Mouse (Mus musculus): ENCODE results near the gene Olfr373. TPM values are rescaled to one million over a fixed set of nuclear protein-coding genes. Genes with fewer than 3 reads are reported as not detected.

Gene Olfr373
- polyA plus RNA-seq, 1 experiment from 2014 or later, result not detected

GRCm38 (mm10) chr8:72149056-72149455 is 66.1 kb downstream of the Olfr373 start:
- 100% methylated on average over 1 of the region's 1 CpGs for WGBS
- no peak overlapping the region for H3K9ac ChIP-seq (ENCODE audit: low read length)
- peak; percentile 80 for DNase-seq (ENCODE audit: low spot score, missing footprints)

DNA sequence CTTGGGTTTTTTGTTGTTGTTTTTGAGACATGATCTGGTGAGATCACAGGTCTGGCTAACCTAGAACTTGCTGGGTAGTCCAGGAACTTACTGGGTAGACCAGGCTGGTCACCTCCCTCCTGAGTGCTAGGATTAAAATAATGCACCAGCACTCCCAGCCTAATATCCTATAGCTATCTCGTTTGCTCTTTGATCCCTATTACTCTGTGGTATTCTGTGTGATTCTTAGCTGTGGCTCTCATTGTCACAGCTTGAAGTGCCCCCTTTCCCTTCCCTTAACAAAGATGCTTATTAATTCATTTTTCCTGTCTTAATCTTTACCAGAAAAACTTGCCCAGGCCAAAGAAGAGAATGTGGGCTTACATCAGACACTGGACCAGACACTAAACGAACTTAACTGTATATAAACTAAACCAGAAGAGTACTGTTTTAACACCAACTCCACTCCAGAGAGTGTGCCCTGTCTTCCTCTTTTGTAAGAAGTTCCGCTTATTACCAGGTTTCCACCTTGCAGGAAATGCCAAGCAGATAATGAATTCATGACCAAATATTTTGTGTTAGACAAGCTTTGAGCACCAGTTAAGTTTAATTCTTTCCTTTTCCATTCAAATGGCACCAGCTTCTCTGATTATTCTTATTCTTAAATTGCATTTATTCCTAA is 68.6 kb downstream of the Olfr373 start:
- Histone ChIP-seq H3K36me3 (ENCODE audit: control insufficient read depth, insufficient read depth, low read length) (peaks cover 19% of the 10 kb centered on the region), H3K4me2 (no peak overlapping the region), H3K4me3 (ENCODE audit: low read depth, low read length) (no peak overlapping the region), H3K9me3 (ENCODE audit: control insufficient read depth, low read length) (no peaks in the 10 kb centered on the region), H3K4me1 (ENCODE audit: control insufficient read depth, insufficient read depth, low read length) (no peaks in the 10 kb centered on the region), H3K9ac (ENCODE audit: low read length) (no peak overlapping the region), H3K27me3 (ENCODE audit: control insufficient read depth, insufficient read depth, low read length) (no peaks in the 10 kb centered on the region), H3K27ac (ENCODE audit: low read depth, low read length) (no peak overlapping the region)
- 86% methylated on average over 3 of the region's 3 CpGs for WGBS
- peak; percentile 78 for DNase-seq (ENCODE audit: low spot score, missing footprints)
- no peak for ATAC-seq (ENCODE audit: low FRiP score)

More at GRCm38 (mm10) chr8:72149056-72149455, 66.1 kb downstream of the Olfr373 start:
- no peak overlapping the region for H3K27ac ChIP-seq (ENCODE audit: low read depth, low read length)
- no peak overlapping the region for H3K4me2 ChIP-seq
- H3K36me3 ChIP-seq (ENCODE audit: control insufficient read depth, insufficient read depth, low read length), result peaks cover 26% of the 10 kb centered on the region
- no peaks in the 10 kb centered on the region for H3K9me3 ChIP-seq (ENCODE audit: control insufficient read depth, low read length)
- H3K27me3 ChIP-seq (ENCODE audit: control insufficient read depth, insufficient read depth, low read length), result no peaks in the 10 kb centered on the region
- ATAC-seq (ENCODE audit: low FRiP score), result no peak
- no peaks in the 10 kb centered on the region for H3K4me1 ChIP-seq (ENCODE audit: control insufficient read depth, insufficient read depth, low read length)
- no peak overlapping the region for H3K4me3 ChIP-seq (ENCODE audit: low read depth, low read length)

Other genes with a start within 250 kb of the Olfr373 start
- gene Zfp709, start 201.2 kb upstream of the Olfr373 start, polyA plus RNA-seq (2014; fragmentation: Nextera tagmentation; extraction: Ambion mirVana), result 7.4 and 9.1 TPM in 2 replicates
- gene Zfp882, start 174.6 kb upstream of the Olfr373 start, polyA plus RNA-seq (2014; fragmentation: Nextera tagmentation; extraction: Ambion mirVana), result 7.2 and 9.2 TPM in 2 replicates
- 39.7 and 44.2 TPM in 2 replicates for gene Zfp617, start 174.5 kb upstream of the Olfr373 start, polyA plus RNA-seq (2014; fragmentation: Nextera tagmentation; extraction: Ambion mirVana)
- gene Zfp961, start 132.1 kb upstream of the Olfr373 start, polyA plus RNA-seq (2014; fragmentation: Nextera tagmentation; extraction: Ambion mirVana), result 25.7 and 28.4 TPM in 2 replicates
- gene Cyp4f18, start 73.6 kb upstream of the Olfr373 start, polyA plus RNA-seq (2014; fragmentation: Nextera tagmentation; extraction: Ambion mirVana), result 0.22 and 0.41 TPM in 2 replicates
- not detected in 2 replicates for gene Olfr372, start 42.0 kb upstream of the Olfr373 start, polyA plus RNA-seq (2014; fragmentation: Nextera tagmentation; extraction: Ambion mirVana)
- not detected in 2 replicates for gene Olfr374, start 23.9 kb downstream of the Olfr373 start, polyA plus RNA-seq (2014; fragmentation: Nextera tagmentation; extraction: Ambion mirVana)
- 548 and 589 TPM in 2 replicates for gene Tpm4, start 51.8 kb downstream of the Olfr373 start, polyA plus RNA-seq (2014; fragmentation: Nextera tagmentation; extraction: Ambion mirVana)
- 103 and 107 TPM in 2 replicates for gene Rab8a, start 78.0 kb downstream of the Olfr373 start, polyA plus RNA-seq (2014; fragmentation: Nextera tagmentation; extraction: Ambion mirVana)
- not detected in 2 replicates for gene Hsh2d, start 106.5 kb downstream of the Olfr373 start, polyA plus RNA-seq (2014; fragmentation: Nextera tagmentation; extraction: Ambion mirVana)
- not detected in 2 replicates for gene Cib3, start 129.7 kb downstream of the Olfr373 start, polyA plus RNA-seq (2014; fragmentation: Nextera tagmentation; extraction: Ambion mirVana)
- gene Gm11034, start 130.5 kb downstream of the Olfr373 start, polyA plus RNA-seq (2014; fragmentation: Nextera tagmentation; extraction: Ambion mirVana), result not detected in 2 replicates
- 73.1 and 77.8 TPM in 2 replicates for gene Fam32a, start 136.6 kb downstream of the Olfr373 start, polyA plus RNA-seq (2014; fragmentation: Nextera tagmentation; extraction: Ambion mirVana)
- gene Ap1m1, start 156.8 kb downstream of the Olfr373 start, polyA plus RNA-seq (2014; fragmentation: Nextera tagmentation; extraction: Ambion mirVana), result 170 and 173 TPM in 2 replicates
- gene Gm10282, start 222.1 kb downstream of the Olfr373 start, polyA plus RNA-seq (2014; fragmentation: Nextera tagmentation; extraction: Ambion mirVana), result 39.3 and 42.3 TPM in 2 replicates
- gene Klf2, start 235.9 kb downstream of the Olfr373 start, polyA plus RNA-seq (2014; fragmentation: Nextera tagmentation; extraction: Ambion mirVana), result 5.0 and 6.5 TPM in 2 replicates

All from midbrain, embryonic 11.5 days (tissue).